Mouse (Mus musculus) olfactory bulb, adult 2 months (tissue): ENCODE data around the gene Elf2. TPM values are rescaled to one million over a fixed set of nuclear protein-coding genes. Genes with fewer than 3 reads are reported as not detected.

ENCODE experiments used
- H3K27ac ChIP-seq: fragments of 200-500 bp; 2 replicates; pipeline ENCODE4 v1.5.1; 2012; ENCODE audit warnings: low read depth, low read length; ENCODE audit not compliant: insufficient read depth
- H3K4me1 ChIP-seq: fragments of 200-500 bp; 2 replicates; pipeline ENCODE4 v1.6.1; 2012; ENCODE audit warnings: low read length; ENCODE audit not compliant: control insufficient read depth, insufficient read depth
- H3K4me3 ChIP-seq: fragments of 200-500 bp; 2 replicates; pipeline ENCODE4 v1.5.1; 2012; ENCODE audit warnings: mild to moderate bottlenecking, low read depth, low read length, moderate library complexity; ENCODE audit not compliant: insufficient read depth
- CTCF ChIP-seq: fragments of 200-500 bp; IDR thresholded peaks from 2 replicates; pipeline ENCODE4 v1.5.1; 2012; ENCODE audit warnings: low read depth, mild to moderate bottlenecking, low read length, moderate library complexity; ENCODE audit not compliant: insufficient read depth
- POLR2A ChIP-seq: fragments of 200-500 bp; IDR thresholded peaks from 2 replicates; pipeline ENCODE4 v1.6.1; 2012; ENCODE audit warnings: mild to moderate bottlenecking, low read depth, low read length, moderate library complexity; ENCODE audit not compliant: insufficient read depth
- WGBS: fragments of 180-500 bp; shearing (Covaris S2); methylation state at CpG from one replicate; pipeline ENCODE4 v1.1.7; 2018; 5-methylcytosine and 5-hydroxymethylcytosine counted together
- polyA plus RNA-seq: library from polyadenylated mRNA; stranded (reverse); fragments of >200 nt; gene quantifications from 2 replicates; pipeline ENCODE4 v1.2.4, GENCODE M21; 2012; ENCODE audit warnings: low replicate concordance; ENCODE audit not compliant: missing spikeins, insufficient read depth, insufficient read length

The Elf2 gene
- polyA plus RNA-seq, 1 experiment = not detected

DNA sequence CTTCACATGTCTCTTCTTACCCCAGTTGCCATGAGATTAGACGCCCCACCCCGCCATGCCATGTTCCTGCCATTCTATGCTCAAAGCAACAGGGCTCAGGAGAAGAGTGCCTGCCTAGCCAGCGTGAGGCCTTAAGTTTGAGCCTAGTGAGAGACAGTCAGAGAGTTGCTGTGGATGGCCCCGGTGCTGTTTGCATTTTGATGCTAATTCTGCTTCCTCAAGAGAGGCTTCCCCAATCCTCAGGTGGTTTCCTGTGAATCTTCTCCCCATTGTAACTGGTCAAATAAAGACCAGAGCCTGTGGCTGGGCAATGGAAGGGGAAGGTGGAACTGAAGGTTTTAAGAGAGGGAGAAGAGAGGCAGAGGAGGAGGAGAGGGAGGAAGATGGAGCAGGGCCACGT lies 131.8 kb downstream of the Elf2 start:
- no peak for TF ChIP-seq CTCF
- TF ChIP-seq POLR2A = no peak
- 77% methylated on average over 5 of the region's 5 CpGs for WGBS
- Histone ChIP-seq H3K4me1 (no peaks in the 10 kb centered on the region), H3K4me3 (no peak overlapping the region), H3K27ac (no peak overlapping the region)

- Histone ChIP-seq H3K4me1 (0 out of 2 replicates have a peak, but pooled peaks cover 3% of the 10 kb centered on the region), H3K4me3 (no peak overlapping the region), H3K27ac (no peak overlapping the region)
- 92% methylated on average over 7 of the region's 7 CpGs for WGBS
- TF ChIP-seq POLR2A = no peak
Measured at GRCm38 (mm10) chr3:51206521-51206920, 133.9 kb downstream of the Elf2 start.

DNA sequence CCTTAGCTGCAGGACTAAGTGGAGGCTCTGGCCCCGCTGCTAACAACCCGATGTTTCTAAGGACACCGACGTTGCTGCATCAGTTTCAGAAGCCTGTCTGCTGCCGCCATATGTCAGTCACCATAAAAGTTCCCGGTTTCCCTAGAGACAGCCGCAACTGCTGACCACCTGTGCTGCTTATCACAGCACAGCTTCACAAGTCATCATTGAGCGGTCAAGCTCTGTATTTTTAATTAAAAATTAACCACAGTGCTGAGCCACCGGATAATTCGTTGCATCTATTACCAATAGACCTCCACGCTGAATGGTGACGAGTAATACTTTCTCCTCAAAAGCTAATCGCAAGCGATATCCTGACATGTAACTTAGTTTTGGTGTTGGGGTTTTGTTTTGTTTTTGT lies 135.6 kb downstream of the Elf2 start:
- 95% methylated on average over 14 of the region's 14 CpGs for WGBS
- Histone ChIP-seq H3K4me1 (peaks cover 4% of the 10 kb centered on the region; the same call in 1 of the 2 replicates), H3K4me3 (no peak overlapping the region), H3K27ac (no peak overlapping the region)
- TF ChIP-seq POLR2A (no peak), CTCF (no peak)

DNA sequence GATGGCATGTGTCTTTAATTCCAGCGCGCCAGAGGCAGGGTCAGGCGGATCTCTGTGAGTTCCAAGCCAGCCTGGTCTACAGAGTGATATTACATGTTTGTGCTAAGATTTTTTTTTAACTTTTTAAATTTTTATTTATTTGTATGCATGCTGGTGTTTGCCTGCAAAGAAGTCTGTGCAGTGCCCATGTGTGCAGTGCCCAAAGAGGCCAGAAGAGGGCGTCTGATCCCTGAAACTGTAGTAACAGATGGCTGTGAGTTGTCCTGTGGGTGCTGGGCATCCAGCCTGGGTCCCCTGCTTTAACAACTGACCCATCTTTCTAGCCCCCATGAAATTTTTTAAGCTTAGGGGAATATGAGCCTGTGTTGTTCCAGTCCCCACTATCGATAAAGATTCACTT lies 136.0 kb downstream of the Elf2 start:
- no peak overlapping the region for H3K27ac ChIP-seq
- H3K4me3 ChIP-seq = no peak overlapping the region
- WGBS = 89% methylated on average over 5 of the region's 5 CpGs
- H3K4me1 ChIP-seq = peaks cover 4% of the 10 kb centered on the region; the same call in 1 of the 2 replicates
- TF ChIP-seq POLR2A = no peak
- TF ChIP-seq CTCF = no peak

DNA sequence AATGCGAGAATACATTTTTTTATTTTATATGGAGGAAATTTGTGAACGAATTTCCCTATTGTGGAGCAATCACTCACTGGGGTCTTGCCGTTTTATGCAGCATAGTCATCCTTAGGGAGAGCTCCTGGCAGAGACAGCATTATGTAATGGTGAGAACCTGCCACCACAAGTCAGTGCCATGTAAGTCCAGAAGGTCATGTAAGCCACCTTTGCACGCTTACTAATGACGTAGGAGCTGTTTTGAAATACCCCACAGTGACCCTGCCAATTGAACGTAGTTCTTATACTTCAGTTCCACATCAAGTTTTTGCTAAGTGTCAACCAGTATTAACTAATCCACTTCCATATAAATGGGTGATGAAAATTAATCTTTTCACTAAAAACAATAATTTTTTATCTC lies 136.6 kb downstream of the Elf2 start:
- H3K27ac ChIP-seq = no peak overlapping the region
- peaks cover 6% of the 10 kb centered on the region; the same call in 1 of the 2 replicates for H3K4me1 ChIP-seq
- TF ChIP-seq POLR2A = no peak
- WGBS = 96% methylated on average over 6 of the region's 6 CpGs
- no peak overlapping the region for H3K4me3 ChIP-seq

Other genes starting within 250 kb of the Elf2 start
- not detected in 2 replicates for gene Noct, start 116.2 kb downstream of the Elf2 start, polyA plus RNA-seq
- gene Mgarp, start 56.1 kb upstream of the Elf2 start, polyA plus RNA-seq = not detected in 2 replicates
- gene Ndufc1, start 68.3 kb upstream of the Elf2 start, polyA plus RNA-seq = not detected in 2 replicates
- not detected in 2 replicates for gene Naa15, start 74.5 kb upstream of the Elf2 start, polyA plus RNA-seq
- not detected in 2 replicates for gene Rab33b, start 143.3 kb upstream of the Elf2 start, polyA plus RNA-seq
- 388 TPM in 1 of 2 replicates, not detected in the other for gene Setd7, start 220.2 kb upstream of the Elf2 start, polyA plus RNA-seq